Mouse (Mus musculus) frontal cortex, postnatal 10 days (tissue): ENCODE data around the gene Gpr155.
A peak's percentile ranks its signal among the peaks of the same experiment; 100 is the strongest.

Experiments used
- DNase-seq, 2 experiments: peaks; one replicate each; pipeline ENCODE4 v3.0.0; 2022; ENCODE audit warnings: low spot score in 2 of 2, mixed read lengths in 1 of 2

The Gpr155 gene

DNA sequence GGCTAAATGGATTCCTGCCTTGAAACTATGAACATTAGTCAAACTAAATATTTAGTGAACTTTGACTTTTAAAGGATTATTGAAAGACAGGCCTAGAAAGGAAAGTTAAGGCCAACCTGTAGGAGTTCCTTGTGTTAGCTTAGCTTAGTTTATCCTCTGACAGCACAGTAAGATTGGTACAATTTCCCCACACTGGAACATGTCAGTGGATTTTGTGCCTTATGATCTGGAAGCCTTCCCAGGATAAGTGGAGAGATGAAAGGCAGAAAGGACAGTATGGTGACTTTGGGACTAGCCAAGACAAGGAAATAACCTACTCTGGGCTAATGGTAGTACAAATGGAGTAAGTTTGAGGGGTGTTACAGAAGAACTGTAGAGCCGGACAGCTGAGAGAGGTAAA, 1.4 kb upstream of the Gpr155 start:
- DNase-seq: no peak

DNA sequence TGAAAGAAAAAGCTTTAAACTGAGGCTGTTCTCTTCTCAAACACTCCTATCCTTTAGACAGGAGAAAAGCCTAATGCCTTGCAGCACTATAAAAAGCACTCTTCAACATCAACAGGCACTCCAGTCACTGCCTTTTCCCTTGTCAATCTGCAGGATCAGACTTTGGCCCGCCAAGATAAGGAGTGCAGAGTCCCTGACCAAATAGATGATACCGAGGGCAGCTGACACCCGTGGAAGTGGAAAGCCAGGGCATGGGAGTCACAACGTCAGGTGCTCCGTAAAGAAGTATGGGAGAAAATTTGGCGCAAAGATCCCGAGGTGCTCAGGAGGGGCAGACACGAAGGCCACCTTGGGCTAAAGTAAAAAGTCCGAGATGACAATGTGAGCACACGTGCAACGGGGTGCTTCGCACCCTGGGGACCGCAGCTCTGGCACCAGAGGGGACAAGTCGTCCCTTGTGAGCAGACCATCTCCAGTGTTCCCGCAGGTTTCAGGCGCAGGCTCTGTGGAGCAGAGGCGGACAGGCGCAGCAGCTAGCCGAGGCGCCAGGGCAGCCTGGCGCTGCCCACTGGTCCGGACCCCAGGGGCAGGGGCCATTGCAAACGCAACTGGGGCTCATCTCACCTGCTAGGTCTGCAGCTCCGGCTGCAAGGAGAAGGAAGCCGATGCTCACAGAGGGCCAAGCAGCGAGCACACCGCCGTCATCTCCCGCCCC, 574 bp downstream of the Gpr155 start:
- peak in 1 of 2 experiments; percentile 13 for DNase-seq

DNA sequence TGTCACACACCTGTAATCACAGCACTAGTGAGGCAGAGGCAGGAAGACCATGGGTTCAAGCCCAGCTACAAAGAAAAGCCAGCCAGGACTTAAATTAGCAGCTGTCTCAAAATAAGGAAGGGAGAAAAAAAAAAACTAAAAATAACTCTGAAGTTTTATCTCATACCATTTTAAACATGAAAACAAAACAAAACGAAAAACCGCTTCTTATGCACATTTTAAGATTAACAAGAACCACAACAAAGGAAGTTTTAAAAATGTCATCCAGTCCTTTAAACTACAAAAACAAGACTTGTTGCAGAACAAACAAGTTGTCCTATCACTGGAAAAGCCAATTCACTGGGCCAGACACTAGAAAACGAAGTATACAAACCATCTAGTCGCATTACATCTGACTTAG, 1.2 kb downstream of the Gpr155 start:
- no peak for DNase-seq

DNA sequence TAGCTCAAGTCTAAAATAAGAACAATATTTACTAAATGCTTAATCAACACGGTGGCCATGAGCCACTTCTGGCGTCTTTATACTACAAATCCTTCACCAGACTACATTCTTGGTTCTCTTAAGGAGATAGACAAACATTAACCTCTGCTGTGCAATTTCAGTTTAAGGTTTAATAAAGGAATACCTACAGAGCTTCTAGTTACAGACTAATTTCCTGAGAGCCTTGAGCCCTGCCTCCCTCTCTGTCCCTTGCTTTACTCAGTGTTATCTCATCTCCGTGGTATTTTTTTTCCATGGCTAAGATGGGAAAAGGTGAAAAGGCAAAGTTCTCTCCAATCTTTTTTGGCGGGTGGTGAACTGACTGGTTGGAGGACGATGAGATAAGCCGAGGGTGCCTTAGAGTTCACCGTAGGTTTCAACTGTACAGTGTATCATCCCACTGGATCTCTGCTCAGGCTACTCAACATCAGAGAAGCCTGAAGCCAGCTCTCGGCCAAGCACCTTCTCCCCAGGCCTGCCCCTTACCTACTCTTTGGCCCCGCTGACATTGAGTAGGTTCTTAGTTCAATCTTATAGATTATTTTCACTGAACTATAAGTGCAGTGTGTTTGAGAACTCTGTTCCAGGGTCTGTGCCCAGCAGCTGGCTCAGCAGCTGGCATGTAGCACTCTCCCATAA, 5.9 kb downstream of the Gpr155 start:
- DNase-seq: no peak

DNA sequence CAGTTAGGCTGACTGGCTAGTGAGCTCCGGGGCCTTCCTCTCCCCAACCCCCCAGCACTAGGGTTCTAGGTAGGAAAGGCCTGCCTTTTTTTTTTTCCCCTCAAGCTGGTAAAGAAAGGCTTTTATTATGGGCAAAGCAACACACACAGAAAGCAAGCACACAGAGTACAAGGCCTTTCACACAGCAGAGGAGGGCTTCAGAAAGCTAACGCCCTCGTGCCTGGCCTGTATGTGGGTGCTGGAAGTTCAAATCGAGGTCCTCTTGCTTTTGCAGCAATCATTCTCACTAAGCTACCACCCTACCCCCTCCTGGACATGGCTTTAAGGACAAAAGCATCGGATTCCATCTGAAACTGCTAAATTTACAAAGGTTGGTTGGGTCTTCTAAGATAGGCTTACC, 6.7 kb downstream of the Gpr155 start:
- no peak for DNase-seq

DNA sequence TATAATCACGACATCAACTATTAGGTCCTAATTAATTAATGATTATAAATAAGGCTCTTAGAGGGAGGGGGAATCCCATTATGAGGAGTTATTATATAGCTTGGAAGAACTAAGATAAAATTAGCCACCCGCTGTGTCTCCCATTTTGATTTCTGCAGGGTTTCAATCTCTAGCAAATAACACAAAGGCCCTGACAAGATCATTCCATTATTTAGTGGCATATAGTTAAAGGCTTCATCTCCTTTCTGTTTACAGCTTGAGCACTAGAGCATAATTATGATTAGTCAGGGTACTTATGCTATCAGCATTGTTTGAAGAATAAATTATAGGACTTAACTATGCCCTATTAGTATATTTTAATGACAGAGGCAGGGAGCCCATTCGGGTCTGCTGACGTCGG, 8.0 kb downstream of the Gpr155 start:
- no peak for DNase-seq

DNA sequence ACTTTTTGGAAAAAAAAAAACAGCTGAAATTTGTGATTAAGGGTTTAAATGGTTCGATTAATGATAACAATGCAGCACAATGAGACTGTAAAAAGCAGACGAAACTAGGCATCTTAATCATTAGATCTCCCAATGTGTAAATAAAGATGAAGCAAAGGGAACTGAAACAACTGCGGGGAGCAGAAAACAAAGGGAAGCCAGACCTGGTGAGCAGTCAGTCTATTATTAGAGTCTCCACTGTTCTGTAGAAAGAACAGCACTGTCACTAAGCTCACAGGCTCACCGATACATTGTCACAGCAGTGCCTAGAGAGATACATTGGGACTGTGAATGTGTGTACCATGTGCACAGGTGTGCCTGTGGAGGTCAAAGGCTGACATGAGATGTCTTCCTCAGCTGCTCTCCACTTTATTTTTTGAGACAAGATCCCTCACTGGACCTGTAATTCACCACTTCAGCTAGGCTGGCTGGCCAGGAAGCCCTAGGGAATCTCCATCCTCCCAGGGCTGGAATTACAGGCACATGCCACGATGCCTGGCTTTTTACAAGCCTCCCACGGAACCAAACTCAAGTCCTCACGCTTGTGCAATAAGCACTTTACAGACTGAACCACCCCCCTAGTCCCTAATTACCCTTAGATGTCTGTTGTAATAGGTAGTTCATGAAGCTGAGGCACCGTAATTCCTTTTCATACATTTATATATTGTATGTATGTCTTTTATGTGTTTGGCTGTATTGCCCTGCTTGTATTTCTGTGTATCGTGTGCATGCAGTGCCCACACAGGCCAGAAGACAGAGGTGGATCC, 14.6 kb downstream of the Gpr155 start:
- no peak for DNase-seq

DNA sequence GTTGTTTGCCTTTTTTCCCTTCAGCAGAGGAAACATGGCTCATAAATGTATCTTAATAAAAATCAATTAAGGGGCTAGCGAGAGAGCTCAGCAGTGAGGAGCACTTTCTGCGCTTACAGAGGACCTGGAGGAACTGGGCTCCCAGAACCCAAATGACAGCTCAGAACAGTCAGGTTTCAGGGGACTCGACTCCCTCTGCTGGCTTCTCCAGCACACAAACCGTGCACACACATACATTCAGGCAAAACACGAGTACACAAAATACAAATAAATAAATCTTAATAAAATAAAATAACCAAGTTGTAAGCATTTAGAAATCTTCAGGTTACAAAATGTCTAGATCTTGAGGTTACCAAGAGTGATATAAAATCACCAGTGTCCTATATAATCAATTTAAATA, 22.9 kb downstream of the Gpr155 start:
- DNase-seq: no peak

DNA sequence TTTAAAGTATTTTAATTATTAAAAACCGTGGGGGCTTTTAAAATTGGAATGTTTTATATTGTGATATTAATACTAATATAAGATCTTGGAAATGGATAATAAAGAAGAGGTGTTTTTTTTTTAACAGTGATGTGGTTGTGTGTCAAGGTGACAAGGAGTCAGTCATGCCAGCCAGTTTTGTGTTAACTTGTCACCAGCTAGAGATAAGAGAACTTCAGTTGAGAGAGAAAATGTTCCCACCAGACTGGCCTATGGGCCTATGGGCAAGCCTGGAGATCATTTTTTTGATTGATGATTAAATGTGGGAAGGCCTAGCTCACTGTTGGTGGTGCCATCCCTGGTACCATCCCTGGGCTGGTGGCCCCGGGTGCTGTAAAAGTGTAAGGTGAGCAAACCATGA, 25.8 kb downstream of the Gpr155 start:
- DNase-seq: no peak

DNA sequence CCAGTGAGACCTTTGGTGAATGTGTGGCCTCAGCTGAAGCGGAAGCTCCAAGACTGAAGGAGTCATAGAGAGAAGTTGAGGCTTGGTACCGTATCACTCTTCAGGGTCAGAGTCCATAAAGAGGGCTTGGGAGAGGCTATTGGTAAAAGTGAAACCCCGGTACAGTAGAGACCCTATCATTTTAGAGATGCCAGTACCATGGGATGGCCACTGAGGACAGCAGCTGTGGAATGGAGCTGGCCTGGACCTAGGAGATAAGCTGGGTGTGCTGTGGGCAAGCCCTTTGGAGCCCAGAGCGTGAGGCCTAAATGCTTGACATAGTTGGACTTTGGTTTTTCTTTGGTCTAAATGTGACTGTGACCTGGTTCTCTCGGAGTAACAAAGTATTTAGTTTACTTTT, 26.4 kb downstream of the Gpr155 start:
- no peak for DNase-seq

DNA sequence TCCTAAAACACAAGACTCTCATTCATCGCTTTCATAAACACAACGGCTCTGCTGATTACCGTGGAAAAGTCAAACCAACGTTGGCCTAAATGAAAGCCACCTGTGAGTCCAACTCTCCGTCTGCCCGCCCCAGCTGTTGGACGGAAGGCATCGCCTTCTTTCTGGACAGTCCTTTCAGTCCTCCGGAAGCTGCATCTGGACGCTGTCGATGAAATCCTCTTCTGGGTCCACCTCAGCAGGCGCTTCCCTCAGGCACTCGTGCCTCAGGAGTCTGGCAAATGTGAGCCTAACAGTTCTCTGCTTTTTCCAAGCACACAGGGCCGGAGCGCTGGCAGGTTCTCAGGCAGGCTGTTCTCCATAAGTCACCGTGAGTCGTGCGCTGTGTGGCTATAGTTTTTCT, 29.4 kb downstream of the Gpr155 start:
- DNase-seq: no peak

DNA sequence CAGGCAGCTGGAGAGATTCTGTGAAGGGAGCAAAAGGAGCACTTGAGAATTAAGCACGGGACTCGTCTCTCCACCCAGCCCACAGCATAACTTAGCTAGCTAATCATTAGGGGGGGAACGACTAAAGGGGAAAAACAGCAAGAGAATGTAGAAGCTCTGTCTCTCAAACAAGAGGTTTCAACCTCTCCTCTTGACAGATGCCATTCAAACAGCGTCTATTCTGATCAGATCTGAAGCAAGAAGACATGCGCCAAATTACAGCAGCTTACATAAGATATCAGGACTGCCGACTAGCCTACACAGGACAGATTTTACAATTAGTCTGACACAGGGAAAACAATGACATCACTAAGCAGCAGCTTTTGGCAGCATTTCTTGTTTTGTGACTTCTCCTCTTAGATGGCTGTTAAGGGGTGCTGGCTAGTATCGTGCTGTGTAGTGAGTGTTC, 34.4 kb downstream of the Gpr155 start:
- no peak for DNase-seq

DNA sequence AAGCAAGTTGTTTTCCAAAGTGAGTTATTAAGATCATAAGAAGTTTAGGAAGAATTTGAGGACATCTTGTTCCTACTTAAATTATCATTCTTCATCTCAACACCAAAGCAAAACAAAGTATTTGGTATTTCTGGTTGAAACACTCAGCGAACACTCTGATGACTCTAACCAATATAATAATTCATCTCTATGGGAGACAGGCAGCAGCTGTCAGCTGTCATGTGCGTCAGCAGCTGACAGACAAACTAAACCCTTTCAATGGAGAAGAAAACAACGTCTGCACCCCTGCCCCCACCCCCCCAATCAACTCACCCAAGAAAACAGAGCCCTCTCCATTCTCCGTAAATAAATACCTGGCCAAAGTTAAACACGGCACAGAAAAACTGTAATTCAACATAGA, 34.9 kb downstream of the Gpr155 start:
- DNase-seq: no peak

DNA sequence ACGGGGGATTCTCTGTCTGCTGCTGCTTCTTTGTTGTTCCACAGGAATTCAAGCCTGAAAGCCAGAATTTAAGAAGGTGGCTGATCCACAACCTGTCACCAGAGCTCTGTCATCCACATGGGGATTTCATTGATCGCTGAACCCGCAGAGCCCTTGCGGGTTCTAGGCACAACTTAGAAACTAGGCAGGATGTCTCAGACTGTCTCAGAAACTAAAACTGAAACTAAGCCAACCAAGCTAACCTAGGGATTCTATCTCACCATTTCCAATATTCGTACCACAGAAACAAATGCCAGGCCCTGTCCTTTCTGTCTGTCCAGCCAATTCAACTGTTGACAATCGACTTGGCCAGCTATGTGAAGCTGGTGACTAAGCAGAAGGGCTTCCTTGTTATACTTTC, 38.2 kb downstream of the Gpr155 start:
- no peak for DNase-seq

DNA sequence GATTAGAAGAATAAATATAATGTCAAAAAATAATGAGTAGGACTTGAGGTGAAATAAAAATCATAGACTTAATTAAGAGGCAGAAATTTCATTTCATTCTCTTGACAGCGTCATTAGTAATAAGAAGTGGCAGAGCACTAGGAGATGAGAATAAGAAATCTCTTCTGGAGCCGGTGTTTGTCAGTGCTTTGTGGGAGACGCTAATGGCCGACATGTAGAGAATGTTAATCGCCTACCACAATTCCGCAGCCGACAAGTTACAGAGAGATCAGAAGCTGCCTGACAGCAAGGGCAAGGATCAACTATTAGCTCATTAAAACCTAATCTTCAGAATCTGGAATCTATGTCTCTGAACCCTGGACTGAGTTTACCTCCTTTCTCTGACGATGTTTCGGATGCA, 38.6 kb downstream of the Gpr155 start:
- DNase-seq: no peak

DNA sequence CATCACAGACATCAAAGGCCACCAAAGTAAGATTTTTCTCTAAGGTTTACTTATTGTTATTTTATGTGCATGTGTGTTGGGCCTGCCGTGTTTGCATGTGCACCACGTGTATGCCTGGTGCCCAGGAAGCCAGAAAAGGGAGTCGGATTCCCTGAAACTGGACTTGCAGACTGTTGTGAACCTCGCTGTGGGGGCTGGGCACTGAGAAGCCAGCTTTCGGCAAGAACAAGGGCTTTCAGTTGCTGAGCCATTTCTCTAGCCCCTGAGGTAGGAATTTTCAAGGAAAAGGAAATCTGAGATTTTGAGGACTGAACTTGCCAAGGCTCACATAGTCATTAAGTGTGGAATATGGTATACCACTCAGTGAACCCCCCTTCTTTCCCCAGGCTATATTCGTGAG, 39.2 kb downstream of the Gpr155 start:
- no peak for DNase-seq

DNA sequence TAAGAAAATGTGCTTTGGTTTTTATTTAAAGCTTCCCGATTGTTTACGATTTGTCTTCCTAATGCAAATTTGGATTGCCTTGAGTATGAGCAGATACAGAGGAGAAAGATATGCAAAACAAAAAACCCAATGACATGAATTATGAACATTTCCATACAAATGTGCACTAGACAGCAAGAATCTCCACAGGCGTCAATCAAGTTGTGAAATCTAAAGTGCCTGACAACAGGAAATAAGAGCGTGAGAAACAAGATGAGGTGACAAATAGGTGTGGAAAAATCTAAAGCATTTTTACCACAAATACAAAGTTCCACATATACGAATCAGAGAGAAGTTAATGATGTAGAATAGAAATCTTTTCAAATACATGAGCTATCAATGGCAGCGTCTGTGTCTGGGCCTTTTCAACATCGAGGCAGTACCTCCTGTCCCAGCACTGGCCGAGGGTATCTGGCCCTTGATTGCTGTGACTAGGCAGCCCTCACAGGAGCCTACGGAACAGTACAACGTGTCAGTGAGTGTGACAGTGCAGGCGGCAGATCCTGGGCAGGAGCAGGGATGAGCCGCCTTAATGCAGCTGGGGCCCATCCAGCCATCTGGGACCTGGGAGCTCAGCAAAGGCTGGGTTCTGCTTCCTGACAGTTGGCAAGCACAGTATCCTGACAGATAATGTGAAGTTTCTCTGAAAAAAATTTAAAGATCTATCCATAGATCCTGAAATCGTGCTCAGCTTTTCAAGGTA, 39.9 kb downstream of the Gpr155 start:
- peak; percentile 24 to 27 for DNase-seq

DNA sequence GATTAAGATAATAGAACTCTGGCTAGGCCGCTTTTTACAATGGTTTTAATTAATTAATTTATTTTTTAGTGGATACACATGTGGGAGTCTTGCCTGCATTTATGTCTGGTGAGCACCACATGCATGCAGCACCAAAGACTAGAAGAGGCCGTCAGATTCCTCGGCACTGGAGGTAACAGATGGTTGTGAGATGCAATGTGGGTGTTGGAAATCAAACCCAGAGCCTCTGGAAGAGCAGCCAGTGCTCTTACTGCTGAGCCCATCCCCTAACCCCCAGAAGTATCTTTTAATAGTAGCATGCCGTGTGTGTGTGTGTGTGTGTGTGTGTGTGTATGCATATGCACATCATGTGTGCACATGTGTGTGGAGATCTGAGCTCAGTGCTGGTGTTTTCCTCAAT, 41.2 kb downstream of the Gpr155 start:
- DNase-seq: no peak

DNA sequence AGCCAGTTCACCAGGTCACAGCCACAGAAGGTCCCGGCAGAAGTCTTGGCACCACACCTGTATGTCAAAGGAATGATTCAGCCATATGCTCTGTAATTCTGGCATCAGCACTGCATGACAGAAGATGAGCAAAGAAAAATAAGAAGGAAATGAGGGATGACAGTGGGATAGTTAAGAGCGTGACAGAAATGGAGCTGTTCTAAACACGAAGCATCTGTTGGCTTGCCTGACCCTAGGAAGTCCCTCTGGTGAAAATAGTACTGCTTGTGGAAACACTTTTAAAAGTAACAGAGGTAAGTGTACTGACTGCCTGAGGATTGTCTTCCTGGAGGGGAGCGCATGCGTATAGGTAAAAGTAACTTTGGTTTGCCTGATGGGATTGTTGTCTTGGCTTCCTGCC, 42.7 kb downstream of the Gpr155 start:
- no peak for DNase-seq

DNA sequence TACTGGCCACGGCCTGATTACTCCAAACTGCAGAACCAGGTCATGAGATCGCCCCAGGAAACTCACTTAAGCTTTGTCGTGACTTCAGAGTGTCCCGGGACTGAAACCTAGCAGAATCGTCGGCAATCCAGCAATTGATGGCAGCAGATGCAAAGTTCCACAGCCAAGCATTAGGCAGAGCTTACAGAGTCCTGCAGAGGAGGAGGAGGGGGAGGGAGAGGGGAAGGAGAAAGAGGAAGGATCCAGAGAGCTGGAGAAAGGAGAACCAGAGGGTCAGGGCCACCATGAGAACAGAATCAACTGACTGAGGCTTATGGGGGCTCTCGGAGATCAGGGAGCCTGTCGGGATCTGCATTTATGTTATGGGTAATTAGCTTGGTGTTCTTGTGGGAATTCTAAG, 48.0 kb downstream of the Gpr155 start:
- no peak for DNase-seq

DNA sequence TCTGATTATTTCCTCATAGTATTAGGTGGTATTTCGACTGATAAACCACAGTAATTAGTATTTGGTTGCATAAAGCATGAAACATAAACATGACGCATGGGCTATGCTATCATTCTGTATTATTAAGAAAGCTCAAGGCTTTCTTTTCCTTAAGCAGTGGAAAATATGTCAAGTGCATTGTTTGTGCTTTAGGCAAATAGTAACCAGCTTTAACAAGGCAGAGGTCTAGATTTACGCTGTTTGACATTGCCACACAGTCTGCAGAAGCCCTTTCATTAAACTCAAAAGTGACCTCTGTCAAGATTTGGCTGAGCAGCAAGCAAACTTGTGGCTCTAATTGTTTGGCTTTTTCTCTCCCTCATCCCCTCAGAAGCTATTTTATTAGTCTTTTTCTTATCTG, 50.4 kb downstream of the Gpr155 start:
- DNase-seq: no peak

DNA sequence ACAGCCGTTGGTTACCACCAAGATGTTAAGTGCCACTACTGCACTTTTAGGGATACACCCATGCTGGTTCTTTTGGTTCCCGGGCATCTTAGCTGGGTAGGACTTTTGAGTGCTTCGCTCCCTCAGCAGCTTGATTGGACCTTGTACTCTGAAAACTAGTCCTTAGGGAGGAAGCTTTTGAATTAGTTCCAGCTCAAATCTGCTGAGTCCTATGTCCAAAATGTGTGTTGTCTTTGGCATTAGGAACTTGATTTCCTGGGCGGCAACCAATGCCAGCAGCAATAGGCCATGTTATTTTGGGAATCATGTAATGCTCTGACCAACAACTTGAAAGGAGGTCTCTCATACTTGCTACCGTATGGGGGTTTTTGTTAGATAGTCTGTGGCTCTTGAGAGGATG, 60.5 kb downstream of the Gpr155 start:
- no peak for DNase-seq
